Mouse (Mus musculus): Measurements from ENCODE around the gene Slc10a2.

- TF ChIP-seq CTCF (IDR thresholded peaks at IDR 0.05; ENCODE audit: low read depth, low read length) (no peak), POLR2A (IDR thresholded peaks at IDR 0.05; ENCODE audit: borderline replicate concordance, low read depth, low read length) (no peak)
These were observed 46.3 kb downstream of the Slc10a2 start for GRCm38 (mm10) chr8:5058888-5059287.

Data from bone marrow macrophage, adult 2 months (primary cell).